Mouse (Mus musculus) ES-Bruce4 (cell line): Measurements from ENCODE around the gene Hydin.

Experiments
- CTCF ChIP-seq: IDR thresholded peaks from one replicate; pipeline ENCODE4 v1.8.1; 2011; ENCODE audit warnings: low read depth, low read length
- EP300 ChIP-seq: IDR thresholded peaks from 2 replicates; pipeline ENCODE4 v1.6.1; 2011; ENCODE audit warnings: low read depth, low read length; ENCODE audit not compliant: insufficient read depth
- POLR2A ChIP-seq: IDR thresholded peaks from one replicate; pipeline ENCODE4 v1.8.1; 2011; ENCODE audit warnings: low read length; ENCODE audit not compliant: insufficient read depth

DNA sequence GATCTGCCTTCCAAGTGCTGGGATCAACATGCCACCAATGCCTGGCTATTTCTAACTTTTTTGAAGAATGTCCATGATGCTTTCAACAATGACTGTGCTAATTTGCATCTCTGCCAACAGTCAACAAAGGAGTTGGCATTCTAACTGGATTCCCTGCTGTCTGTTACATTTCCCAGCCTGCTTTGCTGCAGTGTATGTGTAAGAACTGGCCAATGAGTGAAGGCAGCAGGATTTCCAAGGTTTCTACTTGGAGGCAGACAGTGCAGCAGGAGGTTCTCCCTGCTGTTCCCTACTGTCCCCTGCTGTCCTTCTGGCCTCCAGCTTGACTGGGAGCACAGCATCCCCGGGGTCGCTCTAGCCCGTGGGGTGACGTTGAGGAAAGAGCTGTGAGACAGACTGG lies 52.8 kb downstream of the Hydin start:
- TF ChIP-seq CTCF (no peak), POLR2A (no peak), EP300 (no peak)
